Mouse (Mus musculus): ENCODE measurements around the gene Hells.
A peak's percentile ranks its signal among the peaks of the same experiment; 100 is the strongest.

The Hells gene

GRCm38 (mm10) chr19:38930788-38931565 lies at the start of gene Hells:
Hells (plus strand) TSS chr19:38930915.
- peak; percentile 76 to 85 for DNase-seq (ENCODE audit: low spot score in 2 of 2)

GRCm38 (mm10) chr19:38901146-38902135 lies 29.3 kb upstream of the Hells start:
- no peak for DNase-seq (ENCODE audit: low spot score in 2 of 2)

- no peak for DNase-seq (ENCODE audit: low spot score in 2 of 2)
Observed at GRCm38 (mm10) chr19:38902501-38902900, 28.2 kb upstream of the Hells start.

GRCm38 (mm10) chr19:38913786-38914185 lies 16.9 kb upstream of the Hells start:
- no peak for DNase-seq (ENCODE audit: low spot score in 2 of 2)

GRCm38 (mm10) chr19:38914926-38915325 lies 15.8 kb upstream of the Hells start:
- DNase-seq (ENCODE audit: low spot score in 2 of 2) = no peak

- no peak for DNase-seq (ENCODE audit: low spot score in 2 of 2)
Observed at GRCm38 (mm10) chr19:38915677-38916076, 15.0 kb upstream of the Hells start.

- DNase-seq (ENCODE audit: low spot score in 2 of 2) = no peak
Observed at GRCm38 (mm10) chr19:38928481-38929158, 2.1 kb upstream of the Hells start.

GRCm38 (mm10) chr19:38929471-38930251 lies 1.1 kb upstream of the Hells start:
- no peak for DNase-seq (ENCODE audit: low spot score in 2 of 2)

GRCm38 (mm10) chr19:38930252-38930787 lies 395 bp upstream of the Hells start:
- no peak for DNase-seq (ENCODE audit: low spot score in 2 of 2)

- DNase-seq (ENCODE audit: low spot score in 2 of 2) = no peak
Observed at GRCm38 (mm10) chr19:38931566-38931890, 813 bp downstream of the Hells start.

- DNase-seq (ENCODE audit: low spot score in 2 of 2) = no peak
Observed at GRCm38 (mm10) chr19:38944590-38945307, 14.0 kb downstream of the Hells start.

GRCm38 (mm10) chr19:38970741-38971140 lies 40.0 kb downstream of the Hells start:
- DNase-seq (ENCODE audit: low spot score in 2 of 2) = no peak

- DNase-seq (ENCODE audit: low spot score in 2 of 2) = no peak
Observed at GRCm38 (mm10) chr19:38972581-38972980, 41.9 kb downstream of the Hells start.

GRCm38 (mm10) chr19:38973666-38974065 lies 43.0 kb downstream of the Hells start:
- no peak for DNase-seq (ENCODE audit: low spot score in 2 of 2)

GRCm38 (mm10) chr19:38976269-38976668 lies 45.6 kb downstream of the Hells start:
- DNase-seq (ENCODE audit: low spot score in 2 of 2) = no peak

- peak; percentile 8 to 42 for DNase-seq (ENCODE audit: low spot score in 2 of 2)
Observed at GRCm38 (mm10) chr19:38981966-38982365, 51.3 kb downstream of the Hells start.

- no peak for DNase-seq (ENCODE audit: low spot score in 2 of 2)
Observed at GRCm38 (mm10) chr19:38998248-38998647, 67.5 kb downstream of the Hells start.

GRCm38 (mm10) chr19:38998676-38999075 lies 68.0 kb downstream of the Hells start:
- DNase-seq (ENCODE audit: low spot score in 2 of 2) = no peak

- DNase-seq (ENCODE audit: low spot score in 2 of 2) = no peak
Observed at GRCm38 (mm10) chr19:39005132-39005531, 74.4 kb downstream of the Hells start.

GRCm38 (mm10) chr19:39006715-39007114 lies 76.0 kb downstream of the Hells start, which contains the start of gene Cyp2c55:
Cyp2c55 (plus strand) TSS chr19:39007019.
- DNase-seq (ENCODE audit: low spot score in 2 of 2) = no peak

Data from natural killer cell, adult 2 months (primary cell).